Mouse (Mus musculus): ENCODE results near the gene Mrpl11. TPM values are rescaled to one million over a fixed set of nuclear protein-coding genes. Genes with fewer than 3 reads are reported as not detected.

Gene Mrpl11
- polyA plus RNA-seq, 1 experiment: 20.5 TPM

- TF ChIP-seq POLR2A (IDR thresholded peaks at IDR 0.05; ENCODE audit: borderline replicate concordance, extremely low read depth, low read depth, low read length): no peak
- peak; percentile 40 for TF ChIP-seq CTCF (IDR thresholded peaks at IDR 0.05; ENCODE audit: insufficient read depth, low read length)
- 9% methylated on average over 8 of the region's 8 CpGs for WGBS
- peak; percentile 31 for DNase-seq
- Histone ChIP-seq H3K4me3 (replicated peaks; ENCODE audit: extremely low read depth, low read depth, low read length) (no peak overlapping the region), H3K4me1 (ENCODE audit: control insufficient read depth, insufficient read depth, low read length) (peaks cover 4% of the 10 kb centered on the region; the same call in 1 of the 2 replicates)
These were observed 53.0 kb downstream of the Mrpl11 start for GRCm38 (mm10) chr19:5014961-5015398.

- H3K4me1 ChIP-seq (ENCODE audit: control insufficient read depth, insufficient read depth, low read length): peaks cover 4% of the 10 kb centered on the region; the same call in 1 of the 2 replicates
- TF ChIP-seq POLR2A (IDR thresholded peaks at IDR 0.05; ENCODE audit: borderline replicate concordance, extremely low read depth, low read depth, low read length) (no peak), CTCF (IDR thresholded peaks at IDR 0.05; ENCODE audit: insufficient read depth, low read length) (no peak)
- WGBS: 25% methylated on average over 10 of the region's 10 CpGs
- H3K4me3 ChIP-seq (replicated peaks; ENCODE audit: extremely low read depth, low read depth, low read length): no peak overlapping the region
- DNase-seq: peak; percentile 42
These were observed 54.3 kb downstream of the Mrpl11 start for GRCm38 (mm10) chr19:5016221-5016742.

Other genes with a start within 250 kb of the Mrpl11 start
- 6.8 and 7.6 TPM in 2 replicates for gene Rbm4b, start 205.7 kb upstream of the Mrpl11 start, polyA plus RNA-seq (2012; rRNA removed)
- gene Rbm4, start 168.2 kb upstream of the Mrpl11 start, polyA plus RNA-seq (2012; rRNA removed): 28.6 and 36.1 TPM in 2 replicates
- gene Gm21992, start 150.5 kb upstream of the Mrpl11 start, polyA plus RNA-seq (2012; rRNA removed): 7.6 and 13.5 TPM in 2 replicates
- 42.4 and 52.1 TPM in 2 replicates for gene Rbm14, start 150.5 kb upstream of the Mrpl11 start, polyA plus RNA-seq (2012; rRNA removed)
- 32.5 and 44.7 TPM in 2 replicates for gene Ccs, start 122.8 kb upstream of the Mrpl11 start, polyA plus RNA-seq (2012; rRNA removed)
- 0.33 and 0.46 TPM in 2 replicates for gene Ccdc87, start 122.8 kb upstream of the Mrpl11 start, polyA plus RNA-seq (2012; rRNA removed)
- 48.7 and 76.1 TPM in 2 replicates for gene Ctsf, start 107.0 kb upstream of the Mrpl11 start, polyA plus RNA-seq (2012; rRNA removed)
- gene Actn3, start 84.2 kb upstream of the Mrpl11 start, polyA plus RNA-seq (2012; rRNA removed): 0.44 and 22.2 TPM in 2 replicates
- gene Zdhhc24, start 83.5 kb upstream of the Mrpl11 start, polyA plus RNA-seq (2012; rRNA removed): 22.3 and 23.6 TPM in 2 replicates
- 7.5 and 9.0 TPM in 2 replicates for gene Bbs1, start 55.5 kb upstream of the Mrpl11 start, polyA plus RNA-seq (2012; rRNA removed)
- 70.3 and 89.2 TPM in 2 replicates for gene Dpp3, start 33.9 kb upstream of the Mrpl11 start, polyA plus RNA-seq (2012; rRNA removed)
- 5.5 and 5.8 TPM in 2 replicates for gene Peli3, start 19.0 kb upstream of the Mrpl11 start, polyA plus RNA-seq (2012; rRNA removed)
- gene Npas4, start 28.2 kb downstream of the Mrpl11 start, polyA plus RNA-seq (2012; rRNA removed): 0.54 and 0.93 TPM in 2 replicates
- gene Slc29a2, start 61.7 kb downstream of the Mrpl11 start, polyA plus RNA-seq (2012; rRNA removed): 4.3 and 5.9 TPM in 2 replicates
- gene B4gat1, start 76.7 kb downstream of the Mrpl11 start, polyA plus RNA-seq (2012; rRNA removed): 38.0 and 38.7 TPM in 2 replicates
- 0.58 and 0.78 TPM in 2 replicates for gene AC124502.3, start 76.7 kb downstream of the Mrpl11 start, polyA plus RNA-seq (2012; rRNA removed)
- gene Brms1, start 79.2 kb downstream of the Mrpl11 start, polyA plus RNA-seq (2012; rRNA removed): 36.3 and 40.4 TPM in 2 replicates
- gene Rin1, start 88.3 kb downstream of the Mrpl11 start, polyA plus RNA-seq (2012; rRNA removed): 10.2 and 10.4 TPM in 2 replicates
- 20.9 and 22.6 TPM in 2 replicates for gene Cd248, start 105.9 kb downstream of the Mrpl11 start, polyA plus RNA-seq (2012; rRNA removed)
- 10.7 and 11.8 TPM in 2 replicates for gene Tmem151a, start 123.4 kb downstream of the Mrpl11 start, polyA plus RNA-seq (2012; rRNA removed)
- 154 and 165 TPM in 2 replicates for gene Yif1a, start 126.4 kb downstream of the Mrpl11 start, polyA plus RNA-seq (2012; rRNA removed)
- 1.2 and 1.3 TPM in 2 replicates for gene Cnih2, start 136.4 kb downstream of the Mrpl11 start, polyA plus RNA-seq (2012; rRNA removed)
- 213 and 232 TPM in 2 replicates for gene Rab1b, start 144.9 kb downstream of the Mrpl11 start, polyA plus RNA-seq (2012; rRNA removed)
- 35.5 and 47.3 TPM in 2 replicates for gene Klc2, start 156.4 kb downstream of the Mrpl11 start, polyA plus RNA-seq (2012; rRNA removed)

All from lung, adult 2 months (tissue).